Mouse (Mus musculus) CH12.LX (cell line): ENCODE measurements around the gene Pstk. TPM values are rescaled to one million over a fixed set of nuclear protein-coding genes. Genes with fewer than 3 reads are reported as not detected.

ENCODE experiments used
- DNase-seq: peaks from one replicate; pipeline ENCODE4 v3.0.0-alpha.2; 2013; ENCODE audit errors: extremely low read depth
- H3K27ac ChIP-seq: 2 replicates; pipeline ENCODE4 v1.5.1; 2012; ENCODE audit warnings: low read depth, mild to moderate bottlenecking, control low read depth, moderate library complexity; ENCODE audit not compliant: insufficient read depth
- H3K27me3 ChIP-seq: replicated peaks from 2 replicates; pipeline ENCODE3; 2012; ENCODE audit warnings: inconsistent platforms
- H3K36me3 ChIP-seq, 2 experiments: replicated peaks in 1 of 2; 2 replicates each; pipeline versions ENCODE3 to v1.6.1; 2012; ENCODE audit warnings: inconsistent platforms in 1 of 2, low read length in 1 of 2, mild to moderate bottlenecking in 1 of 2, mixed read lengths in 1 of 2, moderate library complexity in 1 of 2; ENCODE audit not compliant: control insufficient read depth in 1 of 2, insufficient read depth in 1 of 2
- H3K4me1 ChIP-seq, 2 experiments: 2 replicates each; pipeline ENCODE4 v1.6.1; 2012; ENCODE audit warnings: inconsistent platforms in 1 of 2, moderate library complexity in 1 of 2; ENCODE audit not compliant: insufficient read depth in 2 of 2, control insufficient read depth in 1 of 2
- H3K4me2 ChIP-seq: 2 replicates; pipeline ENCODE4 v1.6.1; 2012; ENCODE audit warnings: low read depth, mild to moderate bottlenecking, control low read depth; ENCODE audit not compliant: poor library complexity, insufficient read depth, severe bottlenecking
- H3K4me3 ChIP-seq, 3 experiments: fragments of 150-350 bp in 1 of 3; sonication (generic) in 1 of 3; replicated peaks in 1 of 3; 2 replicates each; pipeline versions ENCODE3 to v1.5.1; 2011 to 2012; ENCODE audit warnings: low read depth in 2 of 3, low read length in 2 of 3, mild to moderate bottlenecking in 2 of 3, moderate library complexity in 2 of 3, control low read depth in 1 of 3, improper control_type of control experiment in 1 of 3, inconsistent platforms in 1 of 3, mixed read lengths in 1 of 3; ENCODE audit not compliant: poor library complexity in 1 of 3
- H3K79me2 ChIP-seq: replicated peaks from 2 replicates; pipeline ENCODE4 v1.6.1; 2012; ENCODE audit warnings: mild to moderate bottlenecking, moderate library complexity; ENCODE audit not compliant: control insufficient read depth, poor library complexity, insufficient read depth, severe bottlenecking; ENCODE audit errors: extremely low read depth
- H3K9ac ChIP-seq: 2 replicates; pipeline ENCODE4 v1.6.1; 2012; ENCODE audit warnings: low read depth, mild to moderate bottlenecking, control low read depth, moderate library complexity; ENCODE audit not compliant: insufficient read depth
- H3K9me3 ChIP-seq: replicated peaks from 2 replicates; pipeline ENCODE3; 2012; ENCODE audit warnings: low read length, inconsistent platforms, mixed read lengths
- CHD1 ChIP-seq: IDR thresholded peaks from 2 replicates; pipeline ENCODE4 v1.6.1; 2012; ENCODE audit warnings: low read depth, low read length, improper control_type of control experiment, inconsistent platforms
- CHD2 ChIP-seq: IDR thresholded peaks from 2 replicates; pipeline ENCODE4 v1.6.1; 2011; ENCODE audit warnings: low read length, improper control_type of control experiment
- CTCF ChIP-seq, 2 experiments: IDR thresholded peaks in 1 of 2; conservative IDR thresholded peaks in 1 of 2; 2 replicates each; pipeline ENCODE4 v1.5.1; 2011 to 2012; ENCODE audit warnings: low read depth in 2 of 2, low read length in 2 of 2, improper control_type of control experiment in 1 of 2, inconsistent platforms in 1 of 2, mild to moderate bottlenecking in 1 of 2, moderate library complexity in 1 of 2
- ELF1 ChIP-seq: IDR thresholded peaks from 2 replicates; pipeline ENCODE4 v1.6.1; 2014; ENCODE audit warnings: low read depth, mild to moderate bottlenecking, inconsistent platforms, low read length, improper control_type of control experiment
- EP300 ChIP-seq: IDR thresholded peaks from 2 replicates; pipeline ENCODE4 v1.6.1; 2011; ENCODE audit warnings: low read length, improper control_type of control experiment
- ETS1 ChIP-seq: conservative IDR thresholded peaks from 2 replicates; pipeline ENCODE4 v1.6.1; 2012; ENCODE audit warnings: low read depth, mild to moderate bottlenecking, inconsistent platforms, low read length, improper control_type of control experiment, moderate library complexity
- GABPA ChIP-seq: IDR thresholded peaks from 2 replicates; pipeline ENCODE4 v1.6.1; 2012; ENCODE audit warnings: low read depth, low read length, improper control_type of control experiment, inconsistent platforms; ENCODE audit not compliant: insufficient replicate concordance
- JUND ChIP-seq: conservative IDR thresholded peaks from 2 replicates; pipeline ENCODE4 v1.6.1; 2011; ENCODE audit warnings: low read depth, low read length, improper control_type of control experiment
- KAT2A ChIP-seq: IDR thresholded peaks from 2 replicates; pipeline ENCODE4 v1.6.1; 2012; ENCODE audit warnings: low read length, improper control_type of control experiment, inconsistent platforms; ENCODE audit not compliant: insufficient replicate concordance
- MAFK ChIP-seq: IDR thresholded peaks from 2 replicates; pipeline ENCODE4 v1.6.1; 2011; ENCODE audit warnings: low read length, improper control_type of control experiment; ENCODE audit not compliant: insufficient replicate concordance
- MAZ ChIP-seq: IDR thresholded peaks from 2 replicates; pipeline ENCODE4 v1.6.1; 2012; ENCODE audit warnings: low read depth, mild to moderate bottlenecking, inconsistent platforms, low read length, improper control_type of control experiment, moderate library complexity
- MEF2A ChIP-seq: IDR thresholded peaks from 2 replicates; pipeline ENCODE4 v1.6.1; 2014; ENCODE audit warnings: low read depth, mild to moderate bottlenecking, inconsistent platforms, low read length, improper control_type of control experiment, borderline replicate concordance
- MXI1 ChIP-seq: IDR thresholded peaks from 2 replicates; pipeline ENCODE4 v1.6.1; 2011; ENCODE audit warnings: mild to moderate bottlenecking, low read depth, low read length, improper control_type of control experiment
- MYC ChIP-seq: IDR thresholded peaks from 2 replicates; pipeline ENCODE4 v1.6.1; 2011; ENCODE audit warnings: low read depth, mild to moderate bottlenecking, improper control_type of control experiment, low read length
- NELFE ChIP-seq: IDR thresholded peaks from 2 replicates; pipeline ENCODE4 v1.6.1; 2011; ENCODE audit warnings: low read depth, low read length, improper control_type of control experiment
- NRF1 ChIP-seq: IDR thresholded peaks from 2 replicates; pipeline ENCODE4 v1.6.1; 2014; ENCODE audit warnings: low read depth, mild to moderate bottlenecking, inconsistent platforms, low read length, improper control_type of control experiment, moderate library complexity
- PAX5 ChIP-seq: IDR thresholded peaks from 2 replicates; pipeline ENCODE4 v1.6.1; 2012; ENCODE audit warnings: low read length, inconsistent platforms, mixed read lengths
- RAD21 ChIP-seq: IDR thresholded peaks from 2 replicates; pipeline ENCODE4 v1.6.1; 2011; ENCODE audit warnings: low read depth, mild to moderate bottlenecking, low read length, improper control_type of control experiment, moderate library complexity
- RCOR1 ChIP-seq: conservative IDR thresholded peaks from 2 replicates; pipeline ENCODE4 v1.6.1; 2012; ENCODE audit warnings: low read depth, mild to moderate bottlenecking, inconsistent platforms, low read length, improper control_type of control experiment
- SMC3 ChIP-seq: IDR thresholded peaks from 2 replicates; pipeline ENCODE4 v1.6.1; 2011; ENCODE audit warnings: low read depth, low read length, improper control_type of control experiment
- UBTF ChIP-seq: IDR thresholded peaks from 2 replicates; pipeline ENCODE4 v1.6.1; 2012; ENCODE audit warnings: low read depth, mild to moderate bottlenecking, inconsistent platforms, low read length, improper control_type of control experiment, moderate library complexity
- USF1 ChIP-seq: IDR thresholded peaks from 2 replicates; pipeline ENCODE4 v1.6.1; 2014; ENCODE audit warnings: low read depth, mild to moderate bottlenecking, inconsistent platforms, low read length, improper control_type of control experiment
- USF2 ChIP-seq: conservative IDR thresholded peaks from 2 replicates; pipeline ENCODE4 v1.6.1; 2011; ENCODE audit warnings: low read depth, low read length, improper control_type of control experiment
- ZC3H11A ChIP-seq: IDR thresholded peaks from 2 replicates; pipeline ENCODE4 v1.6.1; 2012; ENCODE audit warnings: low read depth, mild to moderate bottlenecking, inconsistent platforms, low read length, improper control_type of control experiment
- ZKSCAN1 ChIP-seq: IDR thresholded peaks from 2 replicates; pipeline ENCODE4 v1.6.1; 2012; ENCODE audit warnings: low read depth, inconsistent platforms, low read length, improper control_type of control experiment, borderline replicate concordance
- dilution Hi-C: fragments of 300-500 bp; cut with MboI; formaldehyde crosslinking; loops from 2 replicates; pipeline ENCODE4 v1.14.3; 2020; ENCODE audit warnings: low sequenced_read_pairs; ENCODE audit not compliant: extremely low pct_unique_long_range_greater_than_20kb, extremely low pct_ligation_motif_present
- in situ Hi-C: fragments of 300-500 bp; cut with MboI; formaldehyde crosslinking; loops from 3 replicates; pipeline ENCODE4 v1.14.3; 2019; ENCODE audit warnings: low sequenced_read_pairs, low pct_ligation_motif_present, low pct_unique_long_range_greater_than_20kb, mixed read lengths
- polyA plus RNA-seq: library from polyadenylated mRNA; unstranded; fragments of >175 nt; gene quantifications from 2 replicates; pipeline ENCODE4 v1.2.1, GENCODE M21; 2012; ENCODE audit warnings: low read depth; ENCODE audit not compliant: insufficient read length
- total RNA-seq, 2 experiments: library from RNA; depleted of rRNA; stranded (reverse); fragments of 300-350 nt in 1 of 2; fragments of >200 nt in 1 of 2; gene quantifications; 2 replicates each; pipeline ENCODE4 v1.2.3; 2012 to 2014

Gene Pstk
- total and polyA plus RNA-seq, 3 experiments: 21.9 to 42.3 (median 29.1) TPM

GRCm38 (mm10) chr7:131434276-131434675, 63.3 kb downstream of the Pstk start:
- Histone ChIP-seq H3K9ac (no peak overlapping the region), H3K4me3 (no peak overlapping the region), H3K27ac (no peak overlapping the region), H3K9me3 (no peaks in the 10 kb centered on the region), H3K27me3 (no peaks in the 10 kb centered on the region), H3K4me2 (no peak overlapping the region), H3K4me1 (no peaks in the 10 kb centered on the region), H3K79me2 (no peaks in the 10 kb centered on the region), H3K36me3 (peaks cover 0 to 4% of the 10 kb centered on the region in 2 experiments)
- TF ChIP-seq RAD21: peak; percentile 53
- no peak for TF ChIP-seq CHD2
- no peak for TF ChIP-seq CHD1
- TF ChIP-seq MAFK: no peak
- TF ChIP-seq USF2: no peak
- no peak for TF ChIP-seq UBTF
- TF ChIP-seq CTCF (conservative IDR thresholded peaks at IDR 0.05 in 1 of 2, IDR thresholded peaks at IDR 0.05 in 1 of 2; ENCODE audit: low read depth in 2 of 2, low read length in 2 of 2): peak in 1 of 2 experiments; percentile 54; a peak in 2 of 4 replicates
- no peak for TF ChIP-seq ETS1
- no peak for TF ChIP-seq ZC3H11A
- TF ChIP-seq MEF2A: no peak
- no peak for TF ChIP-seq ZKSCAN1
- no peak for TF ChIP-seq MYC
- TF ChIP-seq MXI1: no peak
- TF ChIP-seq GABPA: no peak
- TF ChIP-seq ELF1: no peak
- no peak for TF ChIP-seq RCOR1
- TF ChIP-seq NELFE: no peak
- no peak for TF ChIP-seq EP300
- no peak for TF ChIP-seq KAT2A
- TF ChIP-seq NRF1: no peak
- TF ChIP-seq PAX5: no peak
- no peak for TF ChIP-seq MAZ
- peak; percentile 32 for TF ChIP-seq SMC3
- dilution Hi-C loops: no loop called here
- in situ Hi-C loops: no loop called here
- no peak for DNase-seq

GRCm38 (mm10) chr7:131437051-131437450, 66.1 kb downstream of the Pstk start:
- H3K27ac ChIP-seq: no peak overlapping the region
- no peak for DNase-seq
- no peaks in the 10 kb centered on the region for H3K79me2 ChIP-seq
- no peaks in the 10 kb centered on the region for H3K27me3 ChIP-seq
- no peak for TF ChIP-seq RAD21
- no peak for TF ChIP-seq JUND
- TF ChIP-seq USF1: no peak
- no peak for TF ChIP-seq USF2
- TF ChIP-seq CTCF (conservative IDR thresholded peaks at IDR 0.05 in 1 of 2, IDR thresholded peaks at IDR 0.05 in 1 of 2; ENCODE audit: low read depth in 2 of 2, low read length in 2 of 2): no peak
- TF ChIP-seq MYC: no peak
- TF ChIP-seq SMC3: no peak
- TF ChIP-seq, all 38 proteins: peak for 0
- no peaks in the 10 kb centered on the region for H3K9me3 ChIP-seq
- dilution Hi-C loops: no loop called here
- in situ Hi-C loops: no loop called here
- H3K36me3 ChIP-seq: no peaks in the 10 kb centered on the region
- H3K4me1 ChIP-seq: no peaks in the 10 kb centered on the region
- H3K9ac ChIP-seq: no peak overlapping the region
- H3K4me2 ChIP-seq: no peak overlapping the region
- H3K4me3 ChIP-seq: no peak overlapping the region
